Mouse (Mus musculus) spleen, adult 2 months (tissue): Measurements from ENCODE around the gene Fga. TPM values are rescaled to one million over a fixed set of nuclear protein-coding genes. Genes with fewer than 3 reads are reported as not detected.

Source experiments
- DNase-seq, 2 experiments: peaks; one replicate each; pipeline versions ENCODE4 v3.0.0 to v3.0.0-alpha.2; 2012 to 2021; ENCODE audit warnings: low spot score in 2 of 2, low read depth in 1 of 2
- H3K27ac ChIP-seq: fragments of 200-500 bp; 2 replicates; pipeline ENCODE4 v1.5.1; 2012; ENCODE audit warnings: low read length, inconsistent platforms; ENCODE audit not compliant: insufficient read depth
- H3K27me3 ChIP-seq: fragments of 200-500 bp; 2 replicates; pipeline ENCODE4 v1.6.1; 2012; ENCODE audit warnings: mild to moderate bottlenecking, moderate library complexity, low read length, inconsistent platforms; ENCODE audit not compliant: control insufficient read depth, insufficient read depth
- H3K36me3 ChIP-seq: fragments of 200-500 bp; 2 replicates; pipeline ENCODE4 v1.6.1; 2012; ENCODE audit warnings: mild to moderate bottlenecking, low read length, inconsistent platforms; ENCODE audit not compliant: control insufficient read depth, insufficient read depth
- H3K4me1 ChIP-seq: fragments of 200-500 bp; 2 replicates; pipeline ENCODE4 v1.6.1; 2011; ENCODE audit warnings: inconsistent platforms; ENCODE audit not compliant: control insufficient read depth, insufficient read depth, insufficient read length
- H3K4me3 ChIP-seq: fragments of 200-500 bp; 2 replicates; pipeline ENCODE4 v1.5.1; 2011; ENCODE audit warnings: mild to moderate bottlenecking, inconsistent platforms; ENCODE audit not compliant: insufficient read depth, insufficient read length; ENCODE audit errors: extremely low read depth
- CTCF ChIP-seq: fragments of 200-500 bp; IDR thresholded peaks from 2 replicates; pipeline ENCODE4 v1.5.1; 2011; ENCODE audit warnings: mild to moderate bottlenecking, inconsistent platforms; ENCODE audit not compliant: insufficient read depth, insufficient read length, insufficient replicate concordance; ENCODE audit errors: extremely low read depth
- POLR2A ChIP-seq: fragments of 200-500 bp; IDR thresholded peaks from 2 replicates; pipeline ENCODE4 v1.6.1; 2011; ENCODE audit warnings: low read depth, low read length, inconsistent platforms
- WGBS: fragments of 180-500 bp; shearing (Covaris S2); methylation state at CpG from one replicate; pipeline ENCODE4 v1.1.7; 2018; 5-methylcytosine and 5-hydroxymethylcytosine counted together
- polyA plus RNA-seq: library from polyadenylated mRNA; depleted of rRNA; stranded (reverse); fragments of >200 nt; gene quantifications from 2 replicates; pipeline ENCODE4 v1.2.3, GENCODE M21; 2012

The Fga gene
- polyA plus RNA-seq, 1 experiment = 0.05 TPM

- 86% methylated on average over 5 of the region's 5 CpGs for WGBS
- no peak overlapping the region for H3K4me3 ChIP-seq
- H3K36me3 ChIP-seq = no peaks in the 10 kb centered on the region
- no peak overlapping the region for H3K27ac ChIP-seq
- DNase-seq = no peak
- H3K4me1 ChIP-seq = no peaks in the 10 kb centered on the region
- no peak for TF ChIP-seq CTCF
- TF ChIP-seq POLR2A = no peak
- no peaks in the 10 kb centered on the region for H3K27me3 ChIP-seq
Observed at GRCm38 (mm10) chr3:83021176-83021575, 4.7 kb upstream of the Fga start.

GRCm38 (mm10) chr3:83025036-83025435 is 840 bp upstream of the Fga start:
- no peaks in the 10 kb centered on the region for H3K4me1 ChIP-seq
- no peak for DNase-seq
- no peaks in the 10 kb centered on the region for H3K27me3 ChIP-seq
- TF ChIP-seq POLR2A = no peak
- TF ChIP-seq CTCF = no peak
- H3K27ac ChIP-seq = no peak overlapping the region
- 88% methylated on average over 6 of the region's 6 CpGs for WGBS
- H3K4me3 ChIP-seq = no peak overlapping the region
- H3K36me3 ChIP-seq = no peaks in the 10 kb centered on the region

- Histone ChIP-seq H3K36me3 (no peaks in the 10 kb centered on the region), H3K4me1 (no peaks in the 10 kb centered on the region), H3K27ac (no peak overlapping the region), H3K27me3 (no peaks in the 10 kb centered on the region), H3K4me3 (no peak overlapping the region)
- DNase-seq = no peak
- WGBS = 90% methylated on average over 9 of the region's 9 CpGs
- TF ChIP-seq CTCF = no peak
- TF ChIP-seq POLR2A = no peak
Observed at GRCm38 (mm10) chr3:83027546-83028251, 1.8 kb downstream of the Fga start.

- no peak overlapping the region for H3K27ac ChIP-seq
- H3K4me3 ChIP-seq = no peak overlapping the region
- no peak for DNase-seq
- TF ChIP-seq POLR2A = no peak
- no peak for TF ChIP-seq CTCF
- no peaks in the 10 kb centered on the region for H3K36me3 ChIP-seq
- no peaks in the 10 kb centered on the region for H3K27me3 ChIP-seq
- WGBS = 88% methylated on average over 4 of the region's 4 CpGs
- H3K4me1 ChIP-seq = no peaks in the 10 kb centered on the region
Observed at GRCm38 (mm10) chr3:83030331-83030730, 4.5 kb downstream of the Fga start.

- TF ChIP-seq POLR2A = no peak
- TF ChIP-seq CTCF = no peak
- WGBS = 53% methylated on average over 13 of the region's 13 CpGs
- H3K36me3 ChIP-seq = no peaks in the 10 kb centered on the region
Observed at GRCm38 (mm10) chr3:83032746-83033308, 7.0 kb downstream of the Fga start.

GRCm38 (mm10) chr3:83033801-83034200 is 7.9 kb downstream of the Fga start:
- H3K4me1 ChIP-seq = no peaks in the 10 kb centered on the region
- no peak overlapping the region for H3K27ac ChIP-seq
- WGBS = 86% methylated on average over 8 of the region's 8 CpGs
- H3K27me3 ChIP-seq = no peaks in the 10 kb centered on the region
- H3K4me3 ChIP-seq = no peak overlapping the region
- TF ChIP-seq POLR2A (no peak), CTCF (no peak)
- no peak for DNase-seq
- H3K36me3 ChIP-seq = no peaks in the 10 kb centered on the region

More at GRCm38 (mm10) chr3:83032746-83033308, 7.0 kb downstream of the Fga start:
- no peak for DNase-seq
- no peak overlapping the region for H3K4me3 ChIP-seq
- no peaks in the 10 kb centered on the region for H3K4me1 ChIP-seq
- no peak overlapping the region for H3K27ac ChIP-seq
- no peaks in the 10 kb centered on the region for H3K27me3 ChIP-seq

- no peaks in the 10 kb centered on the region for H3K36me3 ChIP-seq
- WGBS = 88% methylated on average over 2 of the region's 2 CpGs
- TF ChIP-seq POLR2A = no peak
- TF ChIP-seq CTCF = no peak
- H3K27ac ChIP-seq = no peak overlapping the region
- no peak for DNase-seq
- H3K4me1 ChIP-seq = no peaks in the 10 kb centered on the region
- H3K27me3 ChIP-seq = no peaks in the 10 kb centered on the region
- no peak overlapping the region for H3K4me3 ChIP-seq
Observed at GRCm38 (mm10) chr3:83038865-83039264, 13.0 kb downstream of the Fga start.
